Mouse (Mus musculus): Measurements from ENCODE around the gene Bad. TPM values are rescaled to one million over a fixed set of nuclear protein-coding genes. Genes with fewer than 3 reads are reported as not detected.

The Bad gene
- total and polyA plus RNA-seq, 2 experiments, result 26.2 to 40.3 TPM

- Histone ChIP-seq H3K36me3 (ENCODE audit: control insufficient read depth, insufficient read depth, low read length) (no peaks in the 10 kb centered on the region), H3K4me1 (ENCODE audit: control insufficient read depth, insufficient read depth, low read length) (peaks cover 20% of the 10 kb centered on the region), H3K27me3 (ENCODE audit: control insufficient read depth, insufficient read depth, low read length) (peaks cover 10% of the 10 kb centered on the region), H3K4me3 (ENCODE audit: insufficient read depth, low read depth, low read length) (no peak overlapping the region), H3K27ac (replicated peaks; ENCODE audit: insufficient read depth, low read depth, low read length) (no peak overlapping the region), H3K79me2 (ENCODE audit: control insufficient read depth, insufficient read depth, low read length) (no peaks in the 10 kb centered on the region), H3K9ac (ENCODE audit: low read depth, low read length) (no peak overlapping the region)
- WGBS, result 44% methylated on average over 3 of the region's 3 CpGs
- no peak for DNase-seq (ENCODE audit: extremely low read depth, low read depth, low spot score)
- TF ChIP-seq CTCF (IDR thresholded peaks at IDR 0.05; ENCODE audit: low read depth, low read length) (peak; percentile 56; the same call in 1 of the 2 replicates), POLR2A (IDR thresholded peaks at IDR 0.05; ENCODE audit: extremely low read depth, insufficient read depth, low read length) (no peak)
These were observed 5.4 kb upstream of the Bad start for GRCm38 (mm10) chr19:6936299-6936698.

GRCm38 (mm10) chr19:6937541-6938465 lies 3.9 kb upstream of the Bad start:
- DNase-seq (ENCODE audit: extremely low read depth, low read depth, low spot score), result peak; percentile 90
- Histone ChIP-seq H3K79me2 (ENCODE audit: control insufficient read depth, insufficient read depth, low read length) (peaks cover 4% of the 10 kb centered on the region), H3K4me3 (ENCODE audit: insufficient read depth, low read depth, low read length) (no peak overlapping the region), H3K36me3 (ENCODE audit: control insufficient read depth, insufficient read depth, low read length) (no peaks in the 10 kb centered on the region), H3K9ac (ENCODE audit: low read depth, low read length) (no peak overlapping the region), H3K27me3 (ENCODE audit: control insufficient read depth, insufficient read depth, low read length) (peaks cover 10% of the 10 kb centered on the region), H3K27ac (replicated peaks; ENCODE audit: insufficient read depth, low read depth, low read length) (peak overlapping the region; percentile 52), H3K4me1 (ENCODE audit: control insufficient read depth, insufficient read depth, low read length) (peaks cover 21% of the 10 kb centered on the region)
- 30% methylated on average over 16 of the region's 16 CpGs for WGBS
- no peak for TF ChIP-seq CTCF (IDR thresholded peaks at IDR 0.05; ENCODE audit: low read depth, low read length)
- no peak for TF ChIP-seq POLR2A (IDR thresholded peaks at IDR 0.05; ENCODE audit: extremely low read depth, insufficient read depth, low read length)

- TF ChIP-seq POLR2A (IDR thresholded peaks at IDR 0.05; ENCODE audit: extremely low read depth, insufficient read depth, low read length), result no peak
- no peak for TF ChIP-seq CTCF (IDR thresholded peaks at IDR 0.05; ENCODE audit: low read depth, low read length)
- peaks cover under 1% of the 10 kb centered on the region for H3K27me3 ChIP-seq (ENCODE audit: control insufficient read depth, insufficient read depth, low read length)
- no peak overlapping the region for H3K9ac ChIP-seq (ENCODE audit: low read depth, low read length)
- no peak for DNase-seq (ENCODE audit: extremely low read depth, low read depth, low spot score)
- WGBS, result 90% methylated on average over 20 of the region's 20 CpGs
- no peak overlapping the region for H3K4me3 ChIP-seq (ENCODE audit: insufficient read depth, low read depth, low read length)
- no peaks in the 10 kb centered on the region for H3K36me3 ChIP-seq (ENCODE audit: control insufficient read depth, insufficient read depth, low read length)
- H3K79me2 ChIP-seq (ENCODE audit: control insufficient read depth, insufficient read depth, low read length), result peaks cover 8% of the 10 kb centered on the region
- H3K4me1 ChIP-seq (ENCODE audit: control insufficient read depth, insufficient read depth, low read length), result peaks cover 23% of the 10 kb centered on the region
- no peak overlapping the region for H3K27ac ChIP-seq (replicated peaks; ENCODE audit: insufficient read depth, low read depth, low read length)
These were observed 2.3 kb upstream of the Bad start for GRCm38 (mm10) chr19:6939106-6940002.

GRCm38 (mm10) chr19:6940396-6941351 lies 987 bp upstream of the Bad start:
- Histone ChIP-seq H3K36me3 (ENCODE audit: control insufficient read depth, insufficient read depth, low read length) (no peaks in the 10 kb centered on the region), H3K79me2 (ENCODE audit: control insufficient read depth, insufficient read depth, low read length) (peaks cover 8% of the 10 kb centered on the region), H3K27me3 (ENCODE audit: control insufficient read depth, insufficient read depth, low read length) (no peaks in the 10 kb centered on the region), H3K27ac (replicated peaks; ENCODE audit: insufficient read depth, low read depth, low read length) (peak overlapping the region; percentile 68), H3K4me1 (ENCODE audit: control insufficient read depth, insufficient read depth, low read length) (peaks cover 23% of the 10 kb centered on the region), H3K9ac (ENCODE audit: low read depth, low read length) (peak overlapping the region; percentile 91), H3K4me3 (ENCODE audit: insufficient read depth, low read depth, low read length) (peak overlapping the region; percentile 85)
- 25% methylated on average over 29 of the region's 29 CpGs for WGBS
- TF ChIP-seq POLR2A (IDR thresholded peaks at IDR 0.05; ENCODE audit: extremely low read depth, insufficient read depth, low read length) (no peak), CTCF (IDR thresholded peaks at IDR 0.05; ENCODE audit: low read depth, low read length) (no peak)
- no peak for DNase-seq (ENCODE audit: extremely low read depth, low read depth, low spot score)

- H3K4me3 ChIP-seq (ENCODE audit: insufficient read depth, low read depth, low read length), result peak within 1 kb of the TSS; percentile 85
- no peaks in the 10 kb centered on the region for H3K27me3 ChIP-seq (ENCODE audit: control insufficient read depth, insufficient read depth, low read length)
- no peak for TF ChIP-seq CTCF (IDR thresholded peaks at IDR 0.05; ENCODE audit: low read depth, low read length)
- TF ChIP-seq POLR2A (IDR thresholded peaks at IDR 0.05; ENCODE audit: extremely low read depth, insufficient read depth, low read length), result peak; percentile 80; the same call in 1 of the 2 replicates
- peak; percentile 87 for DNase-seq (ENCODE audit: extremely low read depth, low read depth, low spot score)
- no peaks in the 10 kb centered on the region for H3K36me3 ChIP-seq (ENCODE audit: control insufficient read depth, insufficient read depth, low read length)
- H3K79me2 ChIP-seq (ENCODE audit: control insufficient read depth, insufficient read depth, low read length), result peaks cover 8% of the 10 kb centered on the region
- peak within 1 kb of the TSS; percentile 91 for H3K9ac ChIP-seq (ENCODE audit: low read depth, low read length)
- peaks cover 23% of the 10 kb centered on the region for H3K4me1 ChIP-seq (ENCODE audit: control insufficient read depth, insufficient read depth, low read length)
- under 1% methylated on average over 27 of the region's 27 CpGs for WGBS
- peak within 1 kb of the TSS; percentile 88 for H3K27ac ChIP-seq (replicated peaks; ENCODE audit: insufficient read depth, low read depth, low read length)
These were observed 609 bp downstream of the Bad start, which contains the start of gene Gpr137 for GRCm38 (mm10) chr19:6942249-6942691. Gpr137 (minus strand) TSS chr19:6942480.
